25 mouse cellular contexts compared by ENCODE assay signal in genomic region chr6:70822386-70822910, GRCm38 (mm10). TPM values are rescaled to one million over a fixed set of nuclear protein-coding genes. Genes with fewer than 3 reads are reported as not detected.
DNase-seq lines count a peak whose midpoint lies in the region; ATAC-seq and TF ChIP-seq lines count a peak whose summit lies in the region.
"Had no signal": no experiment of that assay in that cellular context is flagged by ENCODE, and none has a peak within 500 bp of the region (broad histone marks: within the 10 kb centered on the region; RNA-seq: fewer than 3 reads in every experiment).

No protein-coding gene starts in this region.

- H3K79me2 ChIP-seq in CH12.LX (replicated peaks; ENCODE audit: control insufficient read depth, extremely low read depth, insufficient read depth, poor library complexity, severe bottlenecking), result no peaks in the 10 kb centered on the region

- no peak for TF ChIP-seq RAD21 in CH12.LX (IDR thresholded peaks at IDR 0.05; ENCODE audit: low read depth, low read length)

- dilution Hi-C loops in CH12.LX (cut with MboI; ENCODE audit: extremely low pct_ligation_motif_present, extremely low pct_unique_long_range_greater_than_20kb, low sequenced_read_pairs), result no loop called here

- 47% methylated on average over 5 of the region's 5 CpGs for WGBS in heart, embryonic 12.5 days
- 58% methylated on average over 5 of the region's 5 CpGs for WGBS in liver, embryonic 11.5 days
- WGBS in liver, postnatal 0 days (ENCODE audit: insufficient replicate concordance), result 43% methylated on average over 5 of the region's 5 CpGs
- 36% methylated on average over 5 of the region's 5 CpGs for WGBS in liver, embryonic 14.5 days (ENCODE audit: insufficient replicate concordance)
- 73% methylated on average over 5 of the region's 5 CpGs for WGBS in cerebellum, adult 2 months

- TF ChIP-seq EP300 in liver, postnatal 0 days (IDR thresholded peaks at IDR 0.05; ENCODE audit: low read depth), result no peak
- TF ChIP-seq EP300 in CH12.LX (IDR thresholded peaks at IDR 0.05; ENCODE audit: low read length), result peak; percentile 35; the same call in 1 of the 2 replicates
- TF ChIP-seq EP300 in liver, embryonic 14.5 days (IDR thresholded peaks at IDR 0.05; ENCODE audit: low read depth), result 0 out of 2 replicates have a peak, but pooled peaks have one; percentile 34

- no peak for TF ChIP-seq CTCF in liver, postnatal 0 days (IDR thresholded peaks at IDR 0.05; ENCODE audit: low read depth)
- no peak for TF ChIP-seq CTCF in CH12.LX (conservative IDR thresholded peaks at IDR 0.05 in 1 of 2, IDR thresholded peaks at IDR 0.05 in 1 of 2; ENCODE audit: low read depth in 2 of 2, low read length in 2 of 2)
- no peak for TF ChIP-seq CTCF in liver, embryonic 14.5 days (IDR thresholded peaks at IDR 0.05; ENCODE audit: low read depth)
- no peak for TF ChIP-seq CTCF in cerebellum, adult 2 months (IDR thresholded peaks at IDR 0.05; ENCODE audit: borderline replicate concordance, insufficient read depth, low read depth, low read length)

- no peaks in the 10 kb centered on the region for H3K27me3 ChIP-seq in heart, embryonic 12.5 days (replicated peaks)
- no peaks in the 10 kb centered on the region for H3K27me3 ChIP-seq in liver, embryonic 11.5 days (replicated peaks; ENCODE audit: control insufficient read depth, insufficient read depth, low read length)
- no peaks in the 10 kb centered on the region for H3K27me3 ChIP-seq in liver, postnatal 0 days (ENCODE audit: insufficient read depth, low read length)
- H3K27me3 ChIP-seq in CH12.LX (replicated peaks), result no peaks in the 10 kb centered on the region
- no peaks in the 10 kb centered on the region for H3K27me3 ChIP-seq in liver, embryonic 14.5 days (ENCODE audit: control insufficient read depth, insufficient read depth, low read length)
- H3K27me3 ChIP-seq in cerebellum, adult 2 months (ENCODE audit: control insufficient read depth, insufficient read depth, low read length), result no peaks in the 10 kb centered on the region
- H3K27me3 ChIP-seq: hindbrain, embryonic 13.5 days; neural tube, embryonic 15.5 days had no signal

- ATAC-seq in heart, embryonic 12.5 days (ENCODE audit: insufficient number of reproducible peaks, low FRiP score), result no peak
- ATAC-seq in liver, embryonic 11.5 days (replicated peaks; ENCODE audit: low FRiP score), result 0 out of 2 replicates have a peak, but pooled peaks have one; percentile 32
- no peak for ATAC-seq in liver, postnatal 0 days
- no peak for ATAC-seq in liver, embryonic 14.5 days (ENCODE audit: insufficient read depth)
- ATAC-seq: forebrain, embryonic 16.5 days; inflammation-experienced regulatory T-cells, adult 6 months; midbrain, embryonic 16.5 days had no signal

- no peak for DNase-seq in heart, postnatal 25 days (ENCODE audit: low spot score)
- DNase-seq in liver, embryonic 11.5 days (ENCODE audit: low spot score), result no peak
- no peak for DNase-seq in liver, postnatal 0 days
- DNase-seq in CH12.LX (ENCODE audit: extremely low read depth), result no peak
- no peak for DNase-seq in liver, embryonic 14.5 days (ENCODE audit: low read depth in 3 of 3, low spot score in 3 of 3)
- no peak for DNase-seq in cerebellum, adult 2 months
- DNase-seq: adrenal gland, postnatal 25 days; cerebellum, adult 9-11 months; gastrocnemius, postnatal 10 days; kidney, adult 18-20 months; layer of hippocampus, adult 9-11 months; lung, adult 18-20 months; lung, postnatal 10 days; right cerebral cortex, adult 18-20 months; right cerebral cortex, postnatal 4 days had no signal

- no peak overlapping the region for H3K4me2 ChIP-seq in heart, embryonic 12.5 days
- H3K4me2 ChIP-seq in liver, embryonic 11.5 days, result 0 out of 2 replicates have a peak overlapping the region, but pooled peaks have one; percentile 23
- H3K4me2 ChIP-seq in liver, postnatal 0 days (ENCODE audit: low read depth, low read length), result no peak overlapping the region
- peak overlapping the region; percentile 72; the same call in 1 of the 2 replicates for H3K4me2 ChIP-seq in CH12.LX (ENCODE audit: insufficient read depth, low read depth, poor library complexity, severe bottlenecking)
- no peak overlapping the region for H3K4me2 ChIP-seq in liver, embryonic 14.5 days (ENCODE audit: low read depth)
- H3K4me2 ChIP-seq: hindbrain, embryonic 13.5 days; neural tube, embryonic 15.5 days had no signal

- in situ Hi-C loops in CH12.LX (cut with MboI; ENCODE audit: low pct_ligation_motif_present, low pct_unique_long_range_greater_than_20kb, low sequenced_read_pairs), result loop anchor here (25.0 kb wide), 1 partner anchor 315 kb away; the partner anchor contains the start of gene Thnsl2

- TF ChIP-seq POLR2A in CH12.LX (IDR thresholded peaks at IDR 0.05; ENCODE audit: low read depth, low read length), result no peak
- no peak for TF ChIP-seq POLR2A in cerebellum, adult 2 months (IDR thresholded peaks at IDR 0.05; ENCODE audit: borderline replicate concordance, insufficient read depth, low read length)

- peak overlapping the region; percentile 73; the same call in 1 of the 2 replicates for H3K27ac ChIP-seq in heart, embryonic 12.5 days (ENCODE audit: poor library complexity, severe bottlenecking)
- H3K27ac ChIP-seq in liver, embryonic 11.5 days (ENCODE audit: low read depth, low read length), result no peak overlapping the region
- H3K27ac ChIP-seq in liver, postnatal 0 days (ENCODE audit: low read depth), result no peak overlapping the region
- no peak overlapping the region; the same call in 1 of the 2 replicates for H3K27ac ChIP-seq in CH12.LX (ENCODE audit: insufficient read depth, low read depth)
- H3K27ac ChIP-seq in liver, embryonic 14.5 days, result no peak overlapping the region
- H3K27ac ChIP-seq in cerebellum, adult 2 months (ENCODE audit: insufficient read depth, low read length), result no peak overlapping the region
- H3K27ac ChIP-seq: forebrain, embryonic 10.5 days; hindbrain, embryonic 13.5 days; left cerebral cortex, adult 2 months; midbrain, embryonic 10.5 days; neural tube, embryonic 15.5 days had no signal

- H3K9ac ChIP-seq in heart, embryonic 12.5 days, result no peak overlapping the region
- H3K9ac ChIP-seq in liver, embryonic 11.5 days (ENCODE audit: low read depth, low read length), result no peak overlapping the region
- no peak overlapping the region for H3K9ac ChIP-seq in liver, postnatal 0 days (replicated peaks)
- H3K9ac ChIP-seq in CH12.LX (ENCODE audit: insufficient read depth, low read depth), result peak overlapping the region; percentile 51
- no peak overlapping the region for H3K9ac ChIP-seq in liver, embryonic 14.5 days (replicated peaks)
- H3K9ac ChIP-seq: hindbrain, embryonic 13.5 days; neural tube, embryonic 15.5 days had no signal

- H3K36me3 ChIP-seq in heart, embryonic 12.5 days, result no peaks in the 10 kb centered on the region
- H3K36me3 ChIP-seq in liver, embryonic 11.5 days (ENCODE audit: control insufficient read depth, insufficient read depth, low read length), result no peaks in the 10 kb centered on the region
- H3K36me3 ChIP-seq in liver, postnatal 0 days (replicated peaks; ENCODE audit: insufficient read depth, low read length), result no peaks in the 10 kb centered on the region
- H3K36me3 ChIP-seq in CH12.LX (replicated peaks in 1 of 2; ENCODE audit: control insufficient read depth in 1 of 2, insufficient read depth in 1 of 2, low read length in 1 of 2), result no peaks in the 10 kb centered on the region
- H3K36me3 ChIP-seq in liver, embryonic 14.5 days (replicated peaks; ENCODE audit: control insufficient read depth, insufficient read depth, low read depth), result no peaks in the 10 kb centered on the region
- H3K36me3 ChIP-seq: forebrain, embryonic 10.5 days; hindbrain, embryonic 13.5 days; midbrain, embryonic 10.5 days; neural tube, embryonic 15.5 days had no signal

- H3K9me3 ChIP-seq in heart, embryonic 12.5 days (replicated peaks), result no peaks in the 10 kb centered on the region
- no peaks in the 10 kb centered on the region for H3K9me3 ChIP-seq in liver, embryonic 11.5 days (ENCODE audit: control insufficient read depth, low read length)
- no peaks in the 10 kb centered on the region for H3K9me3 ChIP-seq in liver, postnatal 0 days (ENCODE audit: low read length)
- H3K9me3 ChIP-seq in CH12.LX (replicated peaks; ENCODE audit: low read length), result peaks cover 5% of the 10 kb centered on the region
- H3K9me3 ChIP-seq in liver, embryonic 14.5 days (ENCODE audit: control insufficient read depth, low read length), result no peaks in the 10 kb centered on the region
- H3K9me3 ChIP-seq: forebrain, embryonic 10.5 days; hindbrain, embryonic 13.5 days; midbrain, embryonic 10.5 days; neural tube, embryonic 15.5 days had no signal

- intact Hi-C loops in heart, postnatal 25 days (cut with DNase I), result no loop called here

- H3K4me1 ChIP-seq in heart, embryonic 12.5 days (replicated peaks), result peaks cover 23% of the 10 kb centered on the region
- peaks cover 7% of the 10 kb centered on the region; the same call in 1 of the 2 replicates for H3K4me1 ChIP-seq in liver, embryonic 11.5 days (replicated peaks; ENCODE audit: control insufficient read depth, insufficient read depth, low read length)
- peaks cover 7% of the 10 kb centered on the region; the same call in 1 of the 2 replicates for H3K4me1 ChIP-seq in liver, postnatal 0 days (ENCODE audit: insufficient read depth)
- H3K4me1 ChIP-seq in CH12.LX (ENCODE audit: control insufficient read depth in 1 of 2, insufficient read depth in 2 of 2), result peaks cover 13 to 41% of the 10 kb centered on the region in 2 experiments; a peak in 3 of 4 replicates
- peaks cover 8 to 21% of the 10 kb centered on the region in 2 experiments for H3K4me1 ChIP-seq in liver, embryonic 14.5 days (replicated peaks; ENCODE audit: control insufficient read depth in 2 of 2, insufficient read depth in 2 of 2, low read length in 1 of 2)
- H3K4me1 ChIP-seq in cerebellum, adult 2 months (ENCODE audit: control insufficient read depth, insufficient read depth, low read length), result no peaks in the 10 kb centered on the region; the same call in 1 of the 2 replicates

- H3K4me3 ChIP-seq in heart, embryonic 12.5 days, result no peak overlapping the region
- no peak overlapping the region for H3K4me3 ChIP-seq in liver, embryonic 11.5 days (ENCODE audit: low read depth, low read length)
- H3K4me3 ChIP-seq in liver, postnatal 0 days (ENCODE audit: low read depth, low read length), result no peak overlapping the region
- no peak overlapping the region for H3K4me3 ChIP-seq in CH12.LX (replicated peaks in 1 of 3; ENCODE audit: low read depth in 2 of 3, low read length in 2 of 3, poor library complexity in 1 of 3)
- no peak overlapping the region for H3K4me3 ChIP-seq in liver, embryonic 14.5 days (ENCODE audit: insufficient read depth in 1 of 2, low read depth in 2 of 2, low read length in 2 of 2)
- no peak overlapping the region for H3K4me3 ChIP-seq in cerebellum, adult 2 months (replicated peaks; ENCODE audit: insufficient read depth, low read depth, low read length)
- H3K4me3 ChIP-seq: forebrain, embryonic 10.5 days; hindbrain, embryonic 13.5 days; left cerebral cortex, adult 2 months; midbrain, embryonic 10.5 days; myocyte; neural tube, embryonic 15.5 days had no signal

RNA-seq across cellular contexts. Expression of gene Eif2ak3, which starts 21.9 kb away (rescaled TPM):
- 9.5 and 10.8 TPM in 2 replicates for polyA plus RNA-seq in heart, embryonic 12.5 days (2016; fragmentation: Nextera tagmentation; extraction: Ambion mirVana)
- 1 to 10 TPM; 7.9 to 9.3 TPM for total RNA-seq in heart, postnatal 25 days (2021)
- polyA plus RNA-seq in liver, embryonic 11.5 days (2014; fragmentation: Nextera tagmentation; extraction: Ambion mirVana), result 6.1 and 7.4 TPM in 2 replicates
- 3.7 and 4.4 TPM in 2 replicates for polyA plus RNA-seq in liver, postnatal 0 days (2015; fragmentation: Nextera tagmentation; extraction: Ambion mirVana)
- total RNA-seq in CH12.LX (2012; rRNA removed), result 38.9 and 39.5 TPM in 2 replicates
- total RNA-seq in CH12.LX (2014; rRNA removed), result 23.1 and 24.9 TPM in 2 replicates
- polyA plus RNA-seq in CH12.LX (2012; ENCODE audit: insufficient read length, low read depth), result 21.2 and 26.2 TPM in 2 replicates
- polyA plus RNA-seq in liver, embryonic 14.5 days (2012; rRNA removed), result 3.2 and 3.3 TPM in 2 replicates
- polyA plus RNA-seq in liver, embryonic 14.5 days (2014; fragmentation: Nextera tagmentation; extraction: Ambion mirVana), result 2.3 and 2.5 TPM in 2 replicates
- polyA plus RNA-seq in cerebellum, adult 2 months (2012; rRNA removed), result 24.0 and 26.7 TPM in 2 replicates

RNA-seq across cellular contexts. Expression of gene Rpia, which starts 30.4 kb away (rescaled TPM):
- polyA plus RNA-seq in heart, embryonic 12.5 days (2016; fragmentation: Nextera tagmentation; extraction: Ambion mirVana), result 0.86 and 1.1 TPM in 2 replicates
- total RNA-seq in heart, postnatal 25 days (2021), result 10 to 100 TPM; 11.3 to 13.9 TPM
- 6.5 and 8.6 TPM in 2 replicates for polyA plus RNA-seq in liver, embryonic 11.5 days (2014; fragmentation: Nextera tagmentation; extraction: Ambion mirVana)
- 1.9 and 2.2 TPM in 2 replicates for polyA plus RNA-seq in liver, postnatal 0 days (2015; fragmentation: Nextera tagmentation; extraction: Ambion mirVana)
- total RNA-seq in CH12.LX (2012; rRNA removed) (55.7 and 76.1 TPM in 2 replicates), CH12.LX (2014; rRNA removed) (61.8 and 65.1 TPM in 2 replicates)
- 57.8 and 68.9 TPM in 2 replicates for polyA plus RNA-seq in CH12.LX (2012; ENCODE audit: insufficient read length, low read depth)
- 24.4 and 36.7 TPM in 2 replicates for polyA plus RNA-seq in liver, embryonic 14.5 days (2012; rRNA removed)
- 4.5 and 4.7 TPM in 2 replicates for polyA plus RNA-seq in liver, embryonic 14.5 days (2014; fragmentation: Nextera tagmentation; extraction: Ambion mirVana)
- 17.7 and 18.4 TPM in 2 replicates for polyA plus RNA-seq in cerebellum, adult 2 months (2012; rRNA removed)

Comparison
In these comparisons a context has a peak if more than half of its experiments do, and no peak if none do; other contexts are left out.
1. H3K4me2 ChIP-seq: peak in liver, embryonic 11.5 days (single experiment) and CH12.LX (single experiment); none in heart, embryonic 12.5 days (single experiment), liver, postnatal 0 days (single experiment) and liver, embryonic 14.5 days (single experiment).